Mouse (Mus musculus) kidney, adult 11 months (tissue): ENCODE measurements around the gene Necab3.

Source experiments
- DNase-seq: peaks from one replicate; pipeline ENCODE4 v3.0.0; 2022

Necab3 gene

DNA sequence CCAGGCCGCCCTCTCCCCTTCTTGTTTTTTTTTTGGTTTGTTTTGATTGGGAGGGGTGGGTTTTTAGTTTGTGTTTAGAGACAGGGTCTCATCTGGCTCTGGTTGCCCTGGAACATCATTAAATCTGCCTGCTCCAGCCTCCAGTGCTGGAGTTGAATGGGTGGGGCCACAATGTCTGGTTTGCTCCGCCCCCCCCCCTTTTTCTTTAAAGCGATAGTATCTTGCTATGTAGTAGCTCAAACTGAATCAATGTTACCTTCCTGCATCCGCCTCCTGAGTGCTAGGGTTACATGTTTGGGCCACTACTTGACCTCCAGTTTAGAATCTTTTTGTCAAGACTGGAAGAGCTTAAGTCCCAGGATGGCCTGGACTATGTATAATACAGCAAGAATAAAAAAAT lies 12.6 kb upstream of the Necab3 start:
- DNase-seq, result no peak

GRCm38 (mm10) chr2:154570666-154571065 lies 12.0 kb upstream of the Necab3 start:
- no peak for DNase-seq

DNA sequence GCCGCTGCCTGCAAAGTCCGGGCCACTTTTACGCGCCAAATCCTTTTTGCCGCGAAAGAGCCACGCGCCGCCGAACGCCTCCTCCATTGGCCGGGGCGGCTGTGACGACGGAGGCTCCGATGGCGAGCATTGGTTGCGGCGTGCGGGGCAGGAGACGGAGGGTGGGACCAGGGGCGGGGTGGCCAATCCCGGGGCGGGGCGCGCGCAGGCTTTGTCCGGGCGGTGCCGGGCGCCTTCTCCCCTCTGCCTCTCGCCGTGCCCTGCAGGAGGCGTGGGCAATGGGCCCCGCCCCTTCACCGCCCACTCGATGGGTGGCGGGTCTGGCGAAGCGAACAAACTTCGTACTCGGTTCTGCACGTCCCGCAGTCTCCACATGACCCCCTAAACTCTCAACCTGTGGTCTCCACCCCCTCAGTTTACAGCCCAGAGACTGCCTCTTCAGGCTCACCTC lies 11.2 kb upstream of the Necab3 start, which contains the start of gene E2f1:
TSS of gene E2f1 (minus strand) at position 57 of the 451 bp plus-strand sequence.
- DNase-seq, result peak; percentile 90

DNA sequence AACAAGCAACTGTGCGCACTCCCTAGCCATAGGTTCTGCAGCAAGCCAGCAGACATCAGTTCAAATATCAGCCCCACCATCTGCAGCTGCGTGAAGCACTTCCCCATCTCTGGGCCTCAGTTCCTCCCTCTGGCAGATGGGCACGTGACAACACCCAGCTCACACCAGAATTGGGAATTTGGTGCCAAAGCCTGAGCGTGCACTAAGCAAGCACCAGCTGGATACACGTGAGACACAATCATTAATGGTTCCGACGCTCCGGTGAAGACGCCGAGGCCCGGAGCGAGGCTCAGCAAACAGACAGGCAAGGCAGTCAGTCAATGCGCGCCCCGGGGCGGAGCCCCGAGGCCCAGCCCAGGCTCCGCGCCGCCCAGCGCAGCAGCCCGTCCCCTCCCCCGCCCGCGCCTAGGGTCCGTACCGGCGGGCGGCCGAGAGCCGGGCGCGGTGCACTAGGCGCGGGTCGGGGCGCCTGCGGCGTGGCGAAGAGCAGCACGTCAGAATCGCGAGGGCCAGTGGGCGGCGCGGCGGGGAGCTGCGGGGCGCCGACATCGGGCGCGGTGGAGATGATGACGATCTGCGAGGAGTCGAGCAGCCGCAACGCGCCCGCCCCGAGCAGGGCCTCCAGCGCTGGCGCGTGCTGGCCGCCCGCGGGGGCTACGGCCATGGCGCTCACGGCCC lies 10.5 kb upstream of the Necab3 start:
- no peak for DNase-seq

- DNase-seq, result no peak
Measured at GRCm38 (mm10) chr2:154568329-154569070, 9.8 kb upstream of the Necab3 start.

GRCm38 (mm10) chr2:154567766-154568165 lies 9.1 kb upstream of the Necab3 start:
- no peak for DNase-seq

GRCm38 (mm10) chr2:154566641-154567040 lies 8.0 kb upstream of the Necab3 start:
- DNase-seq, result peak; percentile 46

GRCm38 (mm10) chr2:154565562-154565961 lies 6.9 kb upstream of the Necab3 start:
- no peak for DNase-seq

DNA sequence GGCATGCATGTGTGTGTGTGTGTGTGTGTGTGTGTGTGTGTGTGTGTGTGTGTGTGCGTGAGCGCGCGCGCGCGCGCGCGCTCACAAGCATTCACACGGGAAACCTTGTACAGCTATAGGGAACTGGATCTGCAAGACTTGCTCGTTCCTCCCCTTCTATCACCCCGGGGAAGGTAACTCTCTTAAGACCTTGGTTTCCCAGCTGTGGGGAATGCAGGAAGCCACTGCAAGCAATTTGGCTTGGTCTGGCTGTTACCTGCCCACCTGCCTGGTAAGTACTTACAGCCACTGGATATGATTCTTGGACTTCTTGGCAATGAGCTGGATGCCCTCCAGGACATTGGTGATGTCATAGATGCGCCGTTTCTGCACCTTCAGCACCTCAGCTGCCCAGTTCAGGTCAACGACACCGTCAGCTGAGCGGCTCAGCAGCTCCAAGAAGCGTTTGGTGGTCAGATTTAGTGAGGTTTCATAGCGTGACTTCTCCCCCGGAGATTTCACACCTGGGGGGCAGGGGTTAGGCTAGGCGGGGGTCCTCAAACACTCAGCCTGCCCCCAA lies 5.0 kb upstream of the Necab3 start:
- DNase-seq, result peak; percentile 80

GRCm38 (mm10) chr2:154557184-154557832 lies 1.4 kb downstream of the Necab3 start:
- DNase-seq, result no peak

GRCm38 (mm10) chr2:154555235-154555634 lies 3.5 kb downstream of the Necab3 start:
- no peak for DNase-seq

- peak; percentile 45 for DNase-seq
Measured at GRCm38 (mm10) chr2:154552424-154552907, 6.2 kb downstream of the Necab3 start.

GRCm38 (mm10) chr2:154551927-154552326 lies 6.8 kb downstream of the Necab3 start:
- DNase-seq, result no peak

- no peak for DNase-seq
Measured at GRCm38 (mm10) chr2:154551476-154551875, 7.2 kb downstream of the Necab3 start, which contains the start of gene Actl10. TSS of gene Actl10 (plus strand) at chr2:154551776.

- no peak for DNase-seq
Measured at GRCm38 (mm10) chr2:154550937-154551336, 7.8 kb downstream of the Necab3 start.

DNA sequence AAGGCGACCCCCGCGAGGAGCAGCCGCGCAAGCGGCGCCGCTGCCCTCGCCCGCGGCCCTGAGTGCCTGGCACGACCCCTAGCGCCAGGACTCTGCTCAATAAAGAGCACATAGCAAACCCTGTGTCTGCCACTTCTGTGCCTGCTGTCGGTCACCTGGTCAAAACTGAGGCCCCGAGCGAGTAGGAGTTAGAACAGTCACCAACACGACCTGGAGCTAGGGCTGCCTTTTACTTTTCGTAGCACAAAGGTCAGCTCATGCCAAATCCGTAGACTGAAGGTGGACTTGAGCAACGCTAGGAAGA lies 8.9 kb downstream of the Necab3 start:
- no peak for DNase-seq

GRCm38 (mm10) chr2:154549127-154549885 lies 9.4 kb downstream of the Necab3 start:
- peak; percentile 40 for DNase-seq

DNA sequence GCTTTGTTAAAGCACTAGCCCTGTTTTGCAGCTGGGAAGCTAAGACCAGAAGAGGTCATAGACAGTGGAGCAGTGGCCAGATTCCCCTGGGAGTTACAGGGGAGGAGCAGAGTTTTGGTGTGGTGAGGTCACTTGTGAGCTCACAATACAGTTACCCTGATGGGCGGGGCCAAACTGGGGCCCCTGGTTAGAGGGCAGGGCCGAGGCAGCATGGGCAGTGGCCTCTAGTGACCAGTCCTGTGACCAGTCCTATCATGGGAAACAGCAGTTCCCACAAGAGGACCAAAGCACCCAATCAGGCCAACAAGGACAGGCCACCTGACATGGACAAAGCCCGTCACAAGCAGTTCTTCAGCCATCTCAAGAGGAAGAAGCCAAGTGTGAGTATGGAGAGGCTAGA lies 10.0 kb downstream of the Necab3 start:
- no peak for DNase-seq

GRCm38 (mm10) chr2:154546711-154547110 lies 12.0 kb downstream of the Necab3 start, which contains the start of gene 1700003F12Rik:
TSS of gene 1700003F12Rik (plus strand) at chr2:154547085.
- DNase-seq, result no peak

DNA sequence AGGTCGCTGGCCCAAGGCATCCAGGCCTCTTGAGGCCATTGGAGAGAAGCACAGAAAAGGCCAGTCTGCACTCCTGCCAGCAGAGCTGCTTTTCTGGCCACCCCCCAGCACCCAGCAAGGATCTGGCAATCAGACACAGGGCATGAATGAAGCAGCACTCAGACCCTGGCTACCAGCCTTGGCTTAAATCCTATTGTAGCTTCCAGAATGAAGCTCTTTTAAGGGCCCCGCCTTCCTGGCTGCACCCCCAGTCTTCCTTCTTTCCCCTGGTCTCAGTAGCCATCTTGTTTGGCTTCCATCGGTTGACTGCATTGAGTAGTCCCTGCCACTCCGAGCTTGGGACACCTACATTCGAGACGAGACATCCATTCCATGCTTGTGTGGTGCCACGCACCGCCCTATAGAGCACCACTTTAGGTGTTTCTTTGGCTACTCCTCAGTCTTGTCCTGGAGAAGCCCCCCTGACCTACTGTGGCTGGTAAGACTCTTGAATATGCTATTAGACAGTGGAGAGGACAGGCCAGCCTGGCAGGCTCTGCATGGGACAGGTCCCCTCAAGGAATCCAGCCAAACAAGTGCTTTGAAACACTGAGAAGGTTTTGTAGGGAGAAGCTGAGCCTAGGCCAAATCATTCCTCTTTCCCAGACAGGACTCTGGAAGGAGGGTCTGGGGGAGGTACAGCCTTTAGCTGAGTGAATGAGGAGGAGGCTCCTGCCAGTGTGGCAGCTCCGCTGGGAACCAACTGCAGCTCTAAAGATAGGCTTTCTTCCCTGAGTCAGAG lies 14.9 kb downstream of the Necab3 start:
- no peak for DNase-seq

GRCm38 (mm10) chr2:154541630-154542029 lies 17.1 kb downstream of the Necab3 start:
- DNase-seq, result no peak

DNA sequence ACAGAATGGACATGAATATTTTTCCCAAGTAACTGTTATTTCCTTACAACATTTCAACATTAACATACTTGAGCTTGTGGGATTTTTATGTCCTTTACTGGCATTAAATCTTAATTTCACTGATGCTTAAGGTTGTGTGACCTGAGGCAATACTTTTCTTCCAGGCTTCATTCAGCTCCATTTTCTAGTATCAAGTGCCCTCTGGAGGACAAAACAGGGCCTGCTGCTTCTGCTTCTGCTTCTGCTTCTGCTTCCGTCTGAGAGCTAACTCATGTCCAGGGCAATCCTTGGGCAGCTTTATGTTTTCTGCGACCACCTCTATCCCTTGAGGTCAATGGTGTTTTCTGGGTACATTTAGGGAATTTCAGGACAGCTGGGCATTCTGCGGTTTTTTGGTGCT lies 19.0 kb downstream of the Necab3 start:
- DNase-seq, result no peak
